Mouse (Mus musculus) left cerebral cortex, postnatal 14 days (tissue): Measurements from ENCODE around the gene Nup210. TPM values are rescaled to one million over a fixed set of nuclear protein-coding genes. Genes with fewer than 3 reads are reported as not detected.
"Not testable (repeated sequence)": the region's sequence is repeated elsewhere in the genome, so short reads cannot be mapped to it uniquely, and the experiment has no call there.

Experiments used
- DNase-seq, 2 experiments: peaks; one replicate each; pipeline ENCODE4 v3.0.0; 2021 to 2022; ENCODE audit warnings: low spot score in 2 of 2, mixed read lengths in 1 of 2
- intact Hi-C: fragments of 180-260 bp; cut with DNase I; formaldehyde crosslinking; loops from one replicate; pipeline ENCODE4 v1.15.1; 2025
- total RNA-seq, 2 experiments: library from RNA; stranded (reverse); gene quantifications; 2 replicates each; pipeline ENCODE4 v1.2.3; 2021

Gene Nup210
- total RNA-seq, 2 experiments from 2014 or later = 30.0 to 35.0 TPM

DNA sequence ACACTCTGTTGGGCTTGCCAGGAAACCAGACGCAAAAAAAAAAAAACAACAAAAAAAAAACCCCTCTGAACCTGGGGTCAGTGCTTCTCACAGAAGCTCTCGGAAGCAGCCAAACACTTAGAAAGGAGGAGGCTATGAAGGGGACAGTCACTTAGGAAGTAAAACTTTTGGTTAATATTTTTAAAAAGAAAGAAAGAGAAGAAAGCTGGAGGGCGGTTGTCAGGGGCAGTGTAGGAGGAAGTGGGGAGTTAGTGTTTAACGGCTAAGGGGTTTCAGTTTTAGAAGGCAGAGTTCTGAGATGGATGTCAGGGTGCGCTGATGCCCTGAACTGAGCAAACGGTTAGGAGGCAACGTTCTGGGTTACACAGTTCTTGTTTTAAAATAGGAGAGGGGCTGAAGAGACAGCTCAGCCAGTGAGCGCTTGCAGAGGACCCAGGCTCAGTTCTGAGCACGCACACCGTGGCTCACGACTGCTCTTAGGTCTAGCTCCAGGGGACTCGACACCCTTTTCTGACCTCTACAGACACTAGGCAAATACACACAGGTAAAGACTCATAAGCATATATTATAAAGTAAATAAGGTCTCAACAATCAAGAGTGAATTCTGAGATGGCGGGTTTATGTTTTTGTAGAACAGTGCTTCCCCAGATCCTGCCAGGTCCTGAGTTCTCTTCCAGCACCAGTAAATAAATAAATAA, 6.2 kb downstream of the Nup210 start:
- DNase-seq = no peak
- intact Hi-C loops = no loop called here

DNA sequence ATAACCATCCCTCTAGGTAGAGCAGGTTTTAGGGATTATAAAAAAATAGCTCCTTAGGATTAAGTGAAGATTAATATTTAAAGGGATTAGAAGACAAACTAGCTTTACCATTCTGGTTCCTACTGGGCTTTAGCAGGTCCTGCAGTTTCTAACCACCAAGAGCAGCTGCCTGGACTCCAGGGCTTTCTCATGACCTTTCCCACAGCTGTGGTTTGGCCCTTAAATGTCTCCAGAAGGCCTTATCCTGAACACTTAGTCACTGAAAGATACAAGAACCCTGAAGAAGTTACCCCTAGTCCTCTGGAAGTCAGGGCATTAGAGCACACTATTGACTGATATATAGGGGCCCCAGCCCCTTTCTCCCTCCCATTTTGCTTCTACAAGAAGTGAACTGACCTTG, 7.1 kb downstream of the Nup210 start:
- no peak for DNase-seq
- intact Hi-C loops = no loop called here

DNA sequence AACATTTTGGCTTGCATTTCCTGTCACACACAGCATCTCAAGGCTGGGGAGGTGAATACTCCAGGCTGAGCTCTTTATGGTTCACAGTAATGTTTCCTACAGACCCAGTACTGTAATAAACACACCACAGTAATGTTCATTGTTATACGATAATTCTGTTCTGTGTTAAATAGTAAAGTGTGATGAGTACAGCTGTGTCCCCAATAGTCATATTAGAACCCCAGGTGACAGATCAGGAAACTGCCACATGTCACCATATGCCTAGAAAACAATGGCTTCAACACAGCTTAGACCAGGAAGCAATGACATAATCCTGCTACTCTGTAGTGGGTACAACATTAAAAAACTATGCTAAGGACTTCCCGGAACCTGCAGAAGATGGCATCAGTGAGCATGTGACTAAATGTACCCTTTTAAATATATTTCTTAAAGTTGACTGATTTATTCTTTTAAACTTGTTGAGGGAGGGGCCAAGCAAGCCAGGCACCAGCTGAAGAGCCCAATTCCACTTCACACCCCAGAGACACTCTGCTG, 7.6 kb downstream of the Nup210 start:
- intact Hi-C loops = no loop called here
- no peak for DNase-seq

DNA sequence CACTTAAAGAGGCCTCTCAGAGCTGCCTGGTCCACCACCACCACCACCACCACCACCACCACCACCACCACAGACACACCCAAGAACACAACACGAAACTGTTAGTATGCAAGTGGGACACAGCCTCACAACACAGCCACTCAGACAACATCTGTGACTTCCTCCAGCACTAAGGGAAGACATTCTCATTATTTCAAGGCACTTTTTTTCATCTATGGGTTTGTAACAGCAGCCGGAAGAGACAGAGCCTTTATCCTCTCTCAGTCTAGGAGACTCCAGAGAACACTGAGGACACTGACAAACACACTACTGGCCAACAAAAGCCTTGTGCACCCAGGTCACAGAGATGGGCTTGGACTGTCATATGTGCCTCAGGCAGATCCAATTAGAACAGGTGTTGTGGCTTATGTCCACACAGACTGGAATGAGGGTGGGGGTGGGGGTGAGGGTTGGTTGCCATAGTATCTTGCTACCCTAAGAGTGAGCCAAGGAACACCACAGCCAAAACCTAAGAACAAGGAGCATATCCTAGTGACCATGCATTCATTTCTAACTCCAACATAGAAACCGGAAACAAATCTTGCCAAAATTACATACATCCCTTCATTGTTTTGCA, 8.2 kb downstream of the Nup210 start:
- intact Hi-C loops = no loop called here
- no peak for DNase-seq

DNA sequence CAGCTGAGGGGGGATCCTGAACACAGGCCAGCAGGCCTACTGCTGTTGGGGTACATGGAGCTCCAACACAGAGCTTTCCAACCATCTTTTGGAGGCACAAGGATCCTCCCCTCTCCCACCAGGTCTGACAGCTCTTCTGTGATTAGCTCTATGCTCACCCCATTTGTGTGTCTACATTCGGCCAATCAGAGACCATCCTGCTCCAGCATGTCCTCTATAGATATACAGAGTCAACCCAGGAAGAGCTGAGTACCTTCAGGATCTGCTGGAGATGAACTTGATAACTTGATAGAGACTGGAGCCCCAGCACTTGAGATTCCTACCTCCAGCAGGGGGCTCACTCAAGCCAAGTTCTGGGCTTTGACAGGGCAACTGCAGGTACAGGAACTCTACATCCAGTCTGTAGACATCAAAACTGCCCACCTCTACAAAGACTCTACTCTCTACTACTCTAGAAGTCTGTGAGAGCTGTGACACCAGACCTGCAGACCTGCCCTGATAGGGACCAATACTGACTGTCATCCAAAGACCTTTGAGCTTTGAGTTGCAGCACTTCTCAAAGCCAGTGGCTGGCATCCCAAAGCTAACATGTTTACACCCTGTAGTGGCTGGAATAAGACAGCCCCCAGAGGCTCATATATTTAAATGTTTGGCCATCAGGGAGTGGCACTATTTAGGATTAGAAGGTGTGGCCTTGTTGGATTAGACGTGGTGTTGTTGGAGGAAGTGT, 11.1 kb downstream of the Nup210 start:
- no peak for DNase-seq
- intact Hi-C loops = no loop called here

DNA sequence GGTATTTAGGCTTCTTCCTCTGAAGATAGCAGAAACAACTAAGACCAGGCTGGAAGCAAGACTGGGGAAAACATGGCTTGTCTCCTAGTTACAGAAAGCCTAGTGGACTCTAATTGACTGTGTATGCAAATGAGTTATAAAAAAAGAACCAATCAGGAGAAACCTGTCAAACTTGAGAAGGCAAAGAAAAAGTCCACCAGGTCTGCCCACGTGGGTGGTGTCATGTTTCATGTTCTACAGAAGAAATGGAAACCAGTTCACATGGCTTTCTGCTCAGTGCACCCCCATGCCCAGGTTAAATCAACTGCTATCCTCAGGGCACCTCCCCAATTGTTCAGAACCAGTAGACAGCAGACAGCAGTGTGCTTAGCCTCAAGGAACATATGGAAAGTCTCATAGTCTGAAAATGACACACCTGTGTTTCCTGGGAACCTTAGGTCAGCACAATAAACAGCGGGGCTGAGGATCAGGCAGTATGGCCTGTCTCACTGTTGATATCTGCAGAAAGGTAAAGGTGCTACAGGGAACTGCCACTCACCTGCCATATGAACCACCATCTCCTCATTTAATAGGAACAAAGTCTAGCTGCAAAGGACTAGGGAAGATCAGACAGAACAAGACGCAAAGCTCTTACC, 11.7 kb downstream of the Nup210 start:
- intact Hi-C loops = no loop called here
- DNase-seq = peak in 1 of 2 experiments; percentile 39

DNA sequence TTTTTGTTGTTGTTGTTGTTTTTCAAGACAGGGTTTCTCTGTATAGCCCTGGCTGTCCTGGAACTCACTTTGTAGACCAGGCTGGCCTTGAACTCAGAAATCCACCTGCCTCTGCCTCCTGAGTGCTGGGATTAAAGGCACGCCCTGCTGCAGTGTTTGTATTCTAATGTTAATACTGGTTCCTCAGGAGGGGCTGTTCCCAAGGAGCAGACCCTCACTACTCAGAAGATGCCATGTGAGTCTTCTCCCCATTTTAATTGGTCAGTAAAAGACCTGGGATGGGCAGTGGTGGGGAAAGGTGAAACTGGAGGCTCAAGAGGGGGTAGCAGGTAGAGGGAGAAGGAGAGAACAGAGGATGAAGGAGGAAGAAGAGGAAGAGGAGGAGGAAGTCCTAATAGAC, 13.2 kb downstream of the Nup210 start:
- DNase-seq, intact Hi-C loops: not testable (repeated sequence)

DNA sequence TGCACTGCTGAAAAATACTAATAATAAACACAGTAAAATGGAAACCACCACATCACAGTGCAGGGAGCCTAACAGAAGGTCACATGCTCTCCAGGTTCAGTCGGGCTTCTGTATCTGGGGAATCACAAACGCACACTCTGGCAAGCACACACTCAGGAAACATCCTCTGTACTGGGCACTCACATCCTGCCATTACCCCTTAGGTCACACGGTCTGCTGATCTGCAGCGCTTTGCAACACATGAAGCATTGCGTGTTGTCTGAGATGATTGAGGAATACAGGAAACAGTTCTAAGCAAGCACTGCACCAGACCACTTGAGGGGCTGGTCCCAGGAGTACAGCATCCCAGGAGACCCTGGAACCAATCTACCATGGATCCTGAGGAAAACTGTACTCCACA, 16.0 kb downstream of the Nup210 start:
- no peak for DNase-seq
- intact Hi-C loops = no loop called here

DNA sequence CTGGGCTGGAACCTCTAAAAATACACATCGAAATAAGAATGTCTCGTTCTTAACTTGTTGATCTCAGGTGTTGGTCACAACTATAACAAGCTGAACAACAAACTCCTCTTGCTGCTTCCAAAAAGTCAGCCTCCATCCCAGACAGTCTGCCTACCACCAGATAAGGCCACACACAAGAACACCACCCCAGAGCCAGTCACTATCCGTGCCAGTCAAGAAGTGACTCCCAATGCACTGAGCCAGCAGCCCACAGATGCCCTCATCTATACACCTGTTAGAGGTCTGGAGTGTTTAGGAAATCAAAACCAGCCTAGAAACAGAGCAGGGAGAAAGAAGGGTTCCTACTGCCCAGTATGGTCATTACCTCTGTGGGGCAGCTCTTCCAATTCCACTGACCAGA, 18.8 kb downstream of the Nup210 start:
- intact Hi-C loops = no loop called here
- DNase-seq = no peak

DNA sequence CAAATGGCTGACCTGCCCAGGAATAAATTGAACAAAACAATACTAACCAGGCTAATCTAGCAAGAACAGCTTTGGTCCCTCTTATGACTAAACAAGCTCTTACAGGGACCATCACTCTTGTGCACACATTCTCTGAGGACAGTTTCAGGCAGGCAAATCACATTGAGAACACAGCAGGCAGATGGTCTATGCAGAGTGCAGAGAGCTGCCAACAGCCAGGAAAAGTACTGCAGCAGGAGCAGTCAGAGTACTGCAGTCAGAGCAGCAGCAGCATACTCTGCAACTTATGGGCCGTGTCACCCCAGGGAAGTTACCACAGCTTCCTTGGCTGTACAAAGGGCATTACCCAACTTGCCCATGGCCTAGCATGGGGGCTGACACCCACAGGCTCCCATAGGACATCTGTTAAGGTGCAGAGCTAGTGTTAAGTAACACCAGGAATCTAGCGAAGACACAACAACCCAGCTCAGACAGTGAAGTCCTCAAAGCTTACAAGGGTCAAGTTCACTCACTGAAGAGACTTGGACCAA, 21.5 kb downstream of the Nup210 start:
- DNase-seq = peak; percentile 39 to 54
- intact Hi-C loops = no loop called here

DNA sequence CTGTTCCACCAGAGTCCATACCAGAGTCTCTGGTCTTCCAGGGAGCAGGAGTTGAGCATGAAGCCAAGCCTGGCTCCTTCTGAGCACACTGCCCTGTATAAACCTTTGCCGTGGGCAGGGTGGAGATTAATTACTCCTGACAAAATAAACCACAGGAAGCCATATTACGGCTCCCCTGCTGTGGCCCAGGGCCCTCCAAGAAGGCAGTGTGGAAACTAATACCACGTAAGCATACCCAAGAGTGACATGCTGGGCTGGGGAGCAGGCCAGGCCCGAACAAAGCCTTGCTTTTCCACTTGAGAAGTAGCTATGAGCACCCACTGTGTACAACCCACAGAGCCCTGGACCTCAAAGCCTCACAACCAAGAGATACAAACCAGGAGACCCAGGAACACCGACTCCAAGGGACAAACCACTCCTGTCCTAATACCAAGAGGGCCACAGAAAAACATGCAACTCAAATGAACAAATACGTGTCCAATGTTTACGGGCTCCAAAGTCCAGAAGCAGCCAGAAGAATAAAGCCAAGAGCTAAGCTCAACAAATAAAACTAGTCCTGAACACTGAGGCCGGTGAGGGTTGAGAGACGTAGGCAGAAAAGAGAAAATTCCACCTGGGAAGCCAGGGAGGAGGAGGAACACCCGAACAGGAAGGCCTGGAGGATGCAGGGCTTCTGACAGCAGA, 24.3 kb downstream of the Nup210 start:
- no peak for DNase-seq
- intact Hi-C loops = no loop called here

DNA sequence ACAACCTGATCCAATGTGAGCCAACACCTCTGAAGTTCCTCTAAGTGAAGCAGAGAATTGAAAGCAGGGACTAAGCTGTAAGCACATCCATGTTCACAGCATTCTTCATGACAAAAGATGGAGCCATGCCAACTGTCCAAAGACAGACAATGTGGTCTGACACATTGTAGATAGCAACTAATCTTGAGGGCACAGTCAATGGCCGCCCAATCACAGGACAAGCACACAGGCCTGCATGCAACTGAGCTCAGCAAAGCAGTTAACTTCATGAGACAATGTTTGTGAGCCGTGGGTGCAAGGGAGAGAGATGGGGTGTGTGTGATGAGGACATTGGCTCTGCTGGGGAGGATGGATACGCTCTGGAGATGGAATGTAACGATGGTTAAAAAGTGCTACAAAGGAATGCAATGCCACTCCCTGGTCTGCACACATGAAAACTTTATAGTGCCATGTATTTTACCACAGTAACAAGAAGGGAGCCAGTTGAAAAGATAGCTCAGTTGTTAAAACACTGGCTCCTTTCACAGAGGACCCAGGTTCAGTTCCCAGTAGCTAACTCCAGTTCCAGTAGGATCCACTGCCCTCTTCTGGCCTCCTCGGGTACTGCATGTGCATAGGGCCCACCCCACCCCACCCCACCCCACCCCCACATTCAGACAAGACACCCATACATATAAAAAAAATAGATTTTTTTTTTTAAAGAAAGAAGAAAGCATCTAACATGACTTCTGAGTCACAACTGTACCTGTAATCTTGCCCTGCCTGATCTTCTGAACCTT, 31.3 kb downstream of the Nup210 start:
- no peak for DNase-seq
- intact Hi-C loops = no loop called here

DNA sequence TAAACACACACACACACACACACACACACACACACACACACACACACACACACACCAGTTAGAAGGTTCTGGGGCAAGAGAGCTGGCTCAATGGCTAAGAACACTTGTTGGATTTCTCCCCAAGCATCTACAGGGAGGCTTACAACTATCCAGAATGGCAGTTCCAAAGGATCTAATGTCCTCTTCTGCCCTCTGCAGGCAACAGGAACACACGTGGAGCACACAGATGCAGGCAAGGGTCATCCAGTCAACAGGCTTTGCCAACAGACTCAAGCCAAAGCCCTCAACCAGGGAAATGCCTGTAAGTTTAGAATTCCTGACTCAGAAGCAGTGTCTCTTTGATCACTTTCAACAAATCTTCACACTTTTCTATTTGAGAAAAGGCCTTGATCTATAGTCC, 36.6 kb downstream of the Nup210 start:
- intact Hi-C loops = no loop called here
- peak in 1 of 2 experiments; percentile 26 for DNase-seq

DNA sequence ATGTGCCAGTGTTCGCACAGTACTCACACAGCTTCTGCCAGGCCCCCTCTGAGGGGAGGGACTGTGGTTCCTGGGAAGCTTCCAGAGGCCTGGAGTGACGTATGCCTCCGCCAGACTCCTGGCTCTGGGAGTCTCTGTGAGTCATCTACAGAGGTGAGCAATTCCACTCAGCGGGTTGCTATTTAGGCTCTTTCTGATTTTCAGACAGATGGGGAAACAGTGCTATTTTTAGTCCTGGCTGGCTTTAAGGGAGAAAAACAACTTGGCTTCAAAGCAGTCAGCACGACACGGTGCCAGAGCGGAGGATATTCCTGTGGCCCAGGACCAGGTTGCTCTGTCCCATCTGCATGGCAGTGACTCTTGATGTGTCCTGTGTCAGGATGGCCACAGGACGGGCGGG, 40.4 kb downstream of the Nup210 start:
- intact Hi-C loops = no loop called here
- peak; percentile 82 to 93 for DNase-seq

DNA sequence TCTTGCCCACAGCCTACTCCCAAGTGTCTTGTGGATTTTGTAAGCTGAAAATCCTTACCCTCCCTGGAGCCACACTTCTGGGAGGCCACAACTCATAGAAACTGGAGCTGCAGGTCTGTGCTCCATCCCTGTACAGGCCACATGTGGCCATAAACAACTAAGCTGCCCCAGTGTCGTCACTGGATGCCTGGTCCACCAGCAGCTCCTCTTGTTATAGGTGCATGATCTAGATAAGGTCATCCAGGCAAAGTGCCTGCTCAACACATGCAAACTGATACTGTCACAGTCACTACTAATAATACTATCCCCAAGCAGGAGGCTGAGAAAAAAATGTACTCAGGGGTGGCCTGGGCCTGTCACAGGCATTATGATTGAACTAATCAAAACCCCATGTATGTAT, 48.1 kb downstream of the Nup210 start:
- DNase-seq = no peak
- intact Hi-C loops = no loop called here

DNA sequence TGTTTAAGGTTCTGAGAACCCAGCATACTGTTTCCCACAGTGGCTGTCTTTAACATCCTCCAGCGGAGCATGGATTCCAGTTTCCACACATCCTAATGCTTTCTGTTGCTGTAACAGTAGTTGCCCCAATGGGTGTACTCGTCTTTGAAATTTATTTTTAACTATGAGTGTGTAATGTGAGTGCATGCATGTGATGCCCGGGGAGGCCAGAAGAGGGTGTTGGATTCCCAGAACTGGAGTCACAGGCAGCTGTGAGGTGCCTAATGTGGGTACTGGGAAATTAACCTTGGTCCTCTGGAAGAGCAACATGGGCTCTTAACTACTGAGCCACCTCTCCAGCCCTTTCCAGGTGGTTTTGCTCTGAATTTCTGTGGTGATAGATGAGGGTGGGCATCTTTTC, 49.6 kb downstream of the Nup210 start:
- intact Hi-C loops = no loop called here
- DNase-seq = no peak

DNA sequence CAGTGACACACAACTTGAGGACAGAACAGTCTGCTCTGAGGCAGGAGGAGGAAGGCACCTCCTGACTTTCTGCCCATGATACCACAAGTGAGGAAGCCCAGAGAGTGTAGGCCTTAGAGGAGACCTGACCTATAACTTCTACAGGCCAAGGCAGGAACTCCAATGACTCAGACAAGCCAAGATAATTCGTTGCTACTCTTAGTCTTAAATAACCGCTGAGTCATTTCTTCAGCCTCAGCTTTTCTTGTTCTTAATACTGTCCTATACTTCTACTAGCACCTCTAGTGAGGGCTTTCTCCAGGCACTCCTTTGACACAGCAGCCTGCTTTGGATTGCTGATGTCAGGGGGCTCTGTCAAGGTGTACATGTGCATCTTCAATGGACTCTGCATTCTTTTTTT, 55.3 kb downstream of the Nup210 start:
- intact Hi-C loops = no loop called here
- no peak for DNase-seq

DNA sequence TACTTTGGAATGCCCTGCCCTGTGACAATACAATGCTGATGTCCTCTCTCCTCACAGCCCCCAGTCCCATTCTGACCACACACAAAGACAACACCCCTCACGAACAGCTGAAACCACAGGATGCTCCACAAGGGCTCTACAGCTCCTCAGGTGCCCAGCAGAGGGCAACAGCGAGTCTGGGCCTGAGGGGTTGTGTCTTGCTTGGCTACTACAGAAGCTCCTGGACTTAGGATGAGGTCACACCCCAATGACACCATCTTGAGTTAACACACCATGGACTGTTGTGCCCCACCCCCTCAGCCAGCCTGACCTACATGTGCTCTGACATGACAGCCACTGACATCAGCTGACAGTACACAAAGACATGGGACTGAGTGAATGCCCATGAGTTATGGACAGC, 56.9 kb downstream of the Nup210 start:
- intact Hi-C loops = loop anchor here (5.0 to 10.0 kb wide), 2 partner anchors 83 to 245 kb away; no protein-coding TSS in a partner anchor
- peak in 1 of 2 experiments; percentile 27 for DNase-seq
